Mouse (Mus musculus): Measurements from ENCODE around the gene Ebpl. TPM values are rescaled to one million over a fixed set of nuclear protein-coding genes. Genes with fewer than 3 reads are reported as not detected.
"Not testable (repeated sequence)": the region's sequence is repeated elsewhere in the genome, so short reads cannot be mapped to it uniquely, and the experiment has no call there.

Ebpl gene
- polyA plus RNA-seq, 1 experiment from 2014 or later = 10.6 TPM

DNA sequence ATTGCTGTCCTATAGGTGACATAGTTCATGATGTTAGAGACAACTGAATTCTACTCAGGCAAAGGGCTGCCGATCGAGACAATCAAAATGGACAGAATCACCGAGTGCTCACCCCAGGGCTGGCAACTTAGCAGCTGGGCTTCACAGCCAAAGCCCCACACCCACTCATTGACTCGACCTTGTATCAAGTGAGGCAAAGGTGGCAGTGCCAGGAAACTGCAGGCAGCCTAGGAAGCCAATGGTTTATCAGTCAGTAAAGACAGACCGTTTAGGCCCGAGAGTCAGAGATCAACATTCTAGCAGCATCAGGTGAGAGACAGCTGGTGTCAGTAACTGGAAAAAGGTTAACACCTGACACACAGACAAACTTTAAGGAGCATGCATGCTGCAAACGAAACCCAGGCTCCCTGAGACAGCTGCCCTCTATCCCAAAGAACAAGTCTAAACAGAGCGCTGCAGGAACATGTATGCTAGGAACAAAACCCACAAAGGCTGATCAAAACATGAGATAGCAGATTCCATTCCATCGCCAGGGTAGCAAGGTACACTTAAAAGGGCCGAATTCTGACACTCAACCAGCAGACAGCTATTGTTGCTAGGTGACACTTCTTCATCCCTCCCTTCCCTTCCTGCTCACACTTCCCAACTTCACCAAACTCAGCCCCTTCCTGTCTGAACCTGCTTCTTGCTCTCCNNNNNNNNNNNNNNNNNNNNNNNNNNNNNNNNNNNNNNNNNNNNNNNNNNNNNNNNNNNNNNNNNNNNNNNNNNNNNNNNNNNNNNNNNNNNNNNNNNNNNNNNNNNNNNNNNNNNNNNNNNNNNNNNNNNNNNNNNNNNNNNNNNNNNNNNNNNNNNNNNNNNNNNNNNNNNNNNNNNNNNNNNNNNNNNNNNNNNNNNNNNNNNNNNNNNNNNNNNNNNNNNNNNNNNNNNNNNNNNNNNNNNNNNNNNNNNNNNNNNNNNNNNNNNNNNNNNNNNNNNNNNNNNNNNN lies 5.7 kb downstream of the Ebpl start:
- Histone ChIP-seq H3K4me3 (no peak overlapping the region), H3K36me3 (no peaks in the 10 kb centered on the region), H3K4me1 (peaks cover 14% of the 10 kb centered on the region), H3K27ac (replicated peaks) (no peak overlapping the region), H3K27me3 (ENCODE audit: low read depth, poor library complexity, severe bottlenecking) (no peaks in the 10 kb centered on the region), H3K9me3 (replicated peaks) (no peaks in the 10 kb centered on the region)
- 79% methylated on average over 10 of the region's 10 CpGs for WGBS
- DNase-seq (ENCODE audit: low spot score) = no peak

DNA sequence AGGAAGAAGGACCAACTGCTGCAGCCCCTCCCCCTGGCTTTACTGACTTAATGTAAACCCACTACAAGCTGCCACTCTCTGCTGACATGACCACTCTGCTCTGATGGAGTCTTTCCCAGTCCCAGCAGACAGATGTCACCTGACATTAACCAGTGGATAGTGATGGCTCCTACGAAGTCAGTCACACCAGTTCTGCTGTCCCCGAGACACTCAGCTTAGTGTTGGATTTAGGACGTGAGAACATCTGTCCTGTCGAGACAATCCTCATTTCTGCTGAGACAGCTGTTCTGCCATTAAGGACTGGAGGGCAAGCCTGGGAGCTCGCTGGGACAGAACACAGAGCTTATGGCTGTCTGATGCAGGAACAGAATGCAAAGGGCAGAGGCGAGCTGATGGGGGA lies 9.4 kb downstream of the Ebpl start:
- no peak for DNase-seq (ENCODE audit: low spot score)
- Histone ChIP-seq H3K9me3 (replicated peaks) (no peaks in the 10 kb centered on the region), H3K4me1 (peaks cover 14% of the 10 kb centered on the region), H3K4me3 (no peak overlapping the region), H3K27me3 (ENCODE audit: low read depth, poor library complexity, severe bottlenecking) (no peaks in the 10 kb centered on the region), H3K27ac (replicated peaks) (no peak overlapping the region), H3K36me3 (no peaks in the 10 kb centered on the region)
- 82% methylated on average over 6 of the region's 6 CpGs for WGBS

DNA sequence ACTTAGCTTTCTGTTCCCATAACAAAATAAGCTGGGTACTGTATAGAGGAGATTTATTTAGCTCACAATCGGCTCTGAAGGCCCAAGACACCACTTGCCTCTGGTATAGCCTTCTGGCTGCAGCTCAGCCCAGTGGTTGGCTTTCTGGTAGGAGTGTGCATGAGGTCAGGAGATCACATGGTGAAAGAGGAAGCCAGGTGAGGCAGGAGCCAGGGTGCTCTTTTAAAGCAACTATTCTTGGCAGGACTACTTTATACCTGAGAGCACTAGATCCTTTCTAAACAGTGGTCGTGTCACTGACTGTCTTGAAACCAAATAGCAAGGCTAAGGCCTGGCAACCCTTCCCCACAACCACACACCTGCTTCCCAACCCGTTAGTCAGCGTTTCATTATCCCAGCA lies 10.4 kb downstream of the Ebpl start:
- DNase-seq (ENCODE audit: low spot score) = no peak
- Histone ChIP-seq H3K9me3 (replicated peaks) (no peaks in the 10 kb centered on the region), H3K36me3 (no peaks in the 10 kb centered on the region), H3K4me1 (peaks cover 13% of the 10 kb centered on the region), H3K27ac (replicated peaks) (no peak overlapping the region), H3K4me3 (no peak overlapping the region), H3K27me3 (ENCODE audit: low read depth, poor library complexity, severe bottlenecking) (no peaks in the 10 kb centered on the region)
- 91% methylated on average over 4 of the region's 4 CpGs for WGBS

DNA sequence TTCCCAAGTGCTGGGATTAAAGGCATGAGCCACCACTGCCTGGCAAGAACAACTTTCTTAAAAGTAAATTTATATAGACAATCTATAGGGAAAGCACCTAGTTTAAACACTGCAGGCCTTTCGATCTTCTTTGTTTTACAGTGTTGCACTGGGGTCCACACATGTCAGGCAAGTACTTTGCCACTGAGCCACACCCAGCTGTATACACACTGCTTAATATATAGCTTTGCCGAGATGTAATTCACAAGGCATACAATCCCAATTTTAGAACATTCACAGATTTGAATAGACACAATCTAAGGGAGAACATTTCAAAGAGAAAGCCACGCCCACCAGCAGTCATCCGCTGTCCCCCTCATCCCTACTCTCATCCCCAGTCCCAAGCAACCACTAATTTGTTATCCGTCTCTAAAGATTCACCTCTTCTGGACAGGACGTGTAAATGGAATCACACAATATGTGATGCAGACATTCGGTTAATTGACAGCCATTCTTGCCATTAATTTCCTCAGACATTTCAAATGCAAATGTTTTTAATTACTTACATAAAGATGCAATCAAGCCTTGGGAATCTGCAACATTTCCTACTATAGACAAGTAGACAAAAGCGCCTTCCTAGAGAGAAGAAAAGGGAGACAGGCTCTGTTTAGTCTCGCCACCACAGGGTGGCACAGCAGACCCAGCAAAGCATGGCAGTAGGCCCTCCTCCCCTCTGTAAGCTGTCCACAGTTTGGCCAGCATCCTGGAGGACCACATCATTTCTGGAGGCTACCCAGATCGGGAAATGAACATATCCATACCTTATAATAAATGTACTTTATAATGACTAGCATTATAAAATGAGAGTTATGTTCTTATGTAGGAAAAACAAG lies 13.2 kb downstream of the Ebpl start:
- no peak overlapping the region for H3K27ac ChIP-seq (replicated peaks)
- DNase-seq (ENCODE audit: low spot score) = no peak
- 79% methylated on average over 10 of the region's 10 CpGs for WGBS

DNA sequence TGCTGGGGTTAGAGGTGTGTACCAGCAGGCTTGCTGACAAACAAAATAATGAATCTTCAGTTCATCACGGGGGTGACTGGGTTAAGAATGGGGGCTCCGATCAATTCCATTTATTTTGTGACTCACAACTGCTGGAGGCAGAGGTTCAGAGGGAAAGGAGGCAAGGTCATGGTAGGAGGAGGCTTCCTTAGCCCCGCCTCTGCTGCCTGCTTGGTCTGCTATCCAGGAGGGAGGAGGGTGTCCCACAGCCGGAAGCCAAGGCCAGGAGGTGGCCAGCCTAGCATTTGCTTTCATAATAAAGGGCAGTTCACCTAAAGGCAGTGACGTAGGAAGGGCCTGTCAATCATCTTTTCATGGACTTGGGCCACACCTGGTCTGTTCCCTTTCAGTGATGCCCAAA lies 15.6 kb downstream of the Ebpl start:
- H3K4me3 ChIP-seq = no peak overlapping the region
- no peak for DNase-seq (ENCODE audit: low spot score)
- WGBS = 80% methylated on average over 5 of the region's 5 CpGs
- H3K27ac ChIP-seq (replicated peaks) = no peak overlapping the region
- H3K9me3 ChIP-seq (replicated peaks) = no peaks in the 10 kb centered on the region
- no peaks in the 10 kb centered on the region for H3K4me1 ChIP-seq
- no peaks in the 10 kb centered on the region for H3K36me3 ChIP-seq
- no peaks in the 10 kb centered on the region for H3K27me3 ChIP-seq (ENCODE audit: low read depth, poor library complexity, severe bottlenecking)

More for the DNA sequence above, 13.2 kb downstream of the Ebpl start:
- Histone ChIP-seq H3K4me1 (no peaks in the 10 kb centered on the region), H3K27me3 (ENCODE audit: low read depth, poor library complexity, severe bottlenecking) (no peaks in the 10 kb centered on the region), H3K9me3 (replicated peaks) (no peaks in the 10 kb centered on the region), H3K36me3 (no peaks in the 10 kb centered on the region), H3K4me3 (no peak overlapping the region)

DNA sequence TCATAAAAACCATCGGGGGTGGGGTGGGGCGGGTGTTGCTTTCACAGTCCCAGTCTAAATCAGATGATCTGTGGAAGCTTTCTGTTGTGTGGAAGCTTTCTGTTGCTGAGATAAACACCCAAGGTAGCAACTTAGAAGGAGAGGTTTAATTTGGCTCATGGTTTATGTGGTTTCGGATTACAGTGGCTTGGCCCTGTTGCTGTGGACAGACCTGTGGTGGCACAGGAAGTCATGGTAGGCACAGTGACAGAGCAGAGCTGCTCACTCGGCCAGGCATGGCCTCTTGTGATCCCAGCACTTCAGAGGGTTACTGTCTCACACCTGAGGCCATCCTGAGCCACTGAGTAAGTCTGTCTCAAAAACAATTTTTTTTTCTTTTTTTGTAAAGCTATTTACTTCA lies 20.9 kb downstream of the Ebpl start:
- Histone ChIP-seq H3K4me3 (no peak overlapping the region), H3K4me1 (no peaks in the 10 kb centered on the region), H3K27me3 (ENCODE audit: low read depth, poor library complexity, severe bottlenecking) (no peaks in the 10 kb centered on the region), H3K9me3 (replicated peaks) (no peaks in the 10 kb centered on the region), H3K36me3 (no peaks in the 10 kb centered on the region), H3K27ac (replicated peaks) (no peak overlapping the region)
- 88% methylated on average over 4 of the region's 4 CpGs for WGBS
- DNase-seq (ENCODE audit: low spot score) = no peak

DNA sequence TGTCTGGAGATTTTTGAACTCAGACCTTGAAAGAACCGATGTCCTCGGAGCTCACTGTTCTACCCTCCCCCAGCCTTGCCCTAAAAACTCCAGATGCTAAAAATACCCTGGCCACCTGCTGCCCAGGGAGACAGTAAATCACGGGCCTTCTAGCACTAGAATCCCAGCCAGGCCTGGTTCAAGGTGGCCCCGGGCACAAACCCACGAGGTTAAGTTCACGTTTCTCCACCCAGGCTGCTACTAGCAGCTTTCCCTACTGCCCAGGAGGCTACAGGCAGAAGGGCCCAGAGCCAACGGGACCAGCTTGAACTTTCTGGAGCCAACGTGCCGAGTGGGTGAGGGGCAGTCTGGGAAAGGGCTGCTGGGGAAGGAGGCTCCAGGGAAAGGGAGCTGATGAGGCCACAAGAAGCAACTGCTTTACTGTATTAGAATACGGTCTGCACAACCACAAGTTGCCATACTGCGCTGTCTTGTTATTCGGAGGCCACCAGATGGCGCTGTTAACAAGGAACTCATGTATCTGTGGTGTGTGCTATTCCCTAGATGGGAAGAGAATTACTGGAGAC lies 29.2 kb downstream of the Ebpl start:
- WGBS = 35% methylated on average over 13 of the region's 13 CpGs
- Histone ChIP-seq H3K4me1 (peaks cover 19% of the 10 kb centered on the region), H3K36me3 (no peaks in the 10 kb centered on the region), H3K27me3 (ENCODE audit: low read depth, poor library complexity, severe bottlenecking) (no peaks in the 10 kb centered on the region), H3K9me3 (replicated peaks) (no peaks in the 10 kb centered on the region), H3K4me3 (no peak overlapping the region), H3K27ac (replicated peaks) (peak overlapping the region; percentile 38; the same call in 1 of the 2 replicates)
- peak; percentile 73 for DNase-seq (ENCODE audit: low spot score)

DNA sequence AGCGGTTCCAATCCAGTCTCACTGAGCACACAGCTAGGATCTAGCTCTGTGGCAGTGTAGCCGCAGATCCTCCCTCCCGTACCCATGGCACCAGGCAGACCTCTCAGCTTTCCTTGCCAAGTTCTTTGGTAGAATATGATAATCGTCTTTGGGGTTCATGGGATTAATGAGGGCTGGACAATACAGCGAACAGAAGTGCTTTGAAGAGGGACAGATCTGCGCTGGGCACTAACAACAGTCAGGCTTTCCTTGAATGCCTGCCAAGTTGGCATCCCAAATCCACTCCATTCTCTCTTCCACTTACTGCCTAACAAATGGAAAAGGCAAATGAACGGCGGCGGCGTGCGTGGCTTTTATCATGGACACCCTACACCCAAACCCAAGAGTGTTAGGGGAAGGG lies 29.6 kb downstream of the Ebpl start:
- Histone ChIP-seq H3K36me3 (no peaks in the 10 kb centered on the region), H3K4me3 (no peak overlapping the region), H3K27ac (replicated peaks) (no peak overlapping the region), H3K4me1 (peaks cover 19% of the 10 kb centered on the region), H3K27me3 (ENCODE audit: low read depth, poor library complexity, severe bottlenecking) (no peaks in the 10 kb centered on the region), H3K9me3 (replicated peaks) (no peaks in the 10 kb centered on the region)
- WGBS = 84% methylated on average over 11 of the region's 11 CpGs
- DNase-seq (ENCODE audit: low spot score) = no peak

DNA sequence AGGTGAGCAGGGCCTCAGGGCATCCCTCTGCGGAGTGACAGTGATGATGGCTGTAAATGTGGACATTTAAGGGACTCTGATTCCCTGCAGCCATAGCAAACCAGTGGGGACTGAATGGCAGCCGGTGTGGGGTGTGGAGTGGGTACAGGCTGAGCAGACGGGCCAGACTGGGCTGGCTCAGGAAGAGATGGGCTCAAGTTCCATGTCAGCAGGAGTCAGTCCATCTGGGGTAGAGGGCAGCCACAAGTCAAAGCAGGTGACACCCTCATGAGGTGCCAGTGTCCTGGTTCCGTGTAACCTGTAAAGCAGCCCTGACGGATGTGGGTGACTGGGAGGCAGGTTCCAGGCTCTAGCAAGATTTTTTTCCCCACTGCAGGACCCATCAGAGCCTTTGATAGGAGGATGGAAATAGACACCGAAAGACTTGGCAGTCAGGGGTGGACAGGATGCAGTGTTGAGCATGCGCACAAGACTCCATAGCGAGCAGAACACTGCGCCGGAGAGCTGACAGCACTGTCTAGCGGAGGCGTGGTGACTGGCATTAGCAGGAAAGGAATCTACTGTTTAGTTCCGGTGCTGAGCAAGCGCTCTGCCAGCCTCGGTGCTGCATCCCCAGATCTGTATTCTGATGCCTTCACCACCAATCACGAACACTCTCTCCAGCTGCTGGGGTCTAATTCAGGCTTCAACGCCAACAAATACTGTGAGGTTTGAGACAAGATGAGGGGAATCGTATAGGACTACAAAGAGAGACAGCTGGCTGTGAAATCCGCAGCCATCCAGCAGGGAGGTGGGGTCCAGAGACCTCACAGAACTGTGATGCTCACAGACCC lies 32.4 kb downstream of the Ebpl start:
- no peaks in the 10 kb centered on the region for H3K36me3 ChIP-seq

DNA sequence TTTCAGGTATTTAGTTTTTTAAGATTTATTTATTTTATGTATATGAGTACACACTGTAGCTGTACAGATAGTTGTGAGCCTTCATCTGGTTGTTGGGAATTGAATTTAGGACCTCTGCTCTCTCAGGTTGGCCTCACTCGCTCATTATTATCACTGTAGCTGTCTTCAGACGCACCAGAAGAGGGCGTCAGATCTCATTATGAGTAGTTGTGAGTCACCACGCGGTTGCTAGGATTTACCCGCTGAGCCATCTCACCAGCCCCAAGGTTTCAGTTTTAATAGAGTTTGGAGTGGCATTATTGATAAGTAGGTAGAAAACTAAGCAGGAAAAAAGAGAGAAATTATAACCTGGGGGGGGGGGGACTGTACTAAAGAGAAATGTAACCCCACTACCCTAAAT lies 33.2 kb downstream of the Ebpl start:
- DNase-seq (ENCODE audit: low spot score) = not testable (repeated sequence)
- WGBS = 22% methylated on average over 6 of the region's 6 CpGs
- H3K4me1 ChIP-seq = peaks cover 19% of the 10 kb centered on the region

More for the DNA sequence above, 32.4 kb downstream of the Ebpl start:
- WGBS = 33% methylated on average over 19 of the region's 19 CpGs
- Histone ChIP-seq H3K4me1 (peaks cover 19% of the 10 kb centered on the region), H3K9me3 (replicated peaks) (peaks cover 4% of the 10 kb centered on the region), H3K4me3 (peak overlapping the region; percentile 46), H3K27ac (replicated peaks) (peak overlapping the region; percentile 67), H3K27me3 (ENCODE audit: low read depth, poor library complexity, severe bottlenecking) (no peaks in the 10 kb centered on the region)
- peak; percentile 56 for DNase-seq (ENCODE audit: low spot score)

DNA sequence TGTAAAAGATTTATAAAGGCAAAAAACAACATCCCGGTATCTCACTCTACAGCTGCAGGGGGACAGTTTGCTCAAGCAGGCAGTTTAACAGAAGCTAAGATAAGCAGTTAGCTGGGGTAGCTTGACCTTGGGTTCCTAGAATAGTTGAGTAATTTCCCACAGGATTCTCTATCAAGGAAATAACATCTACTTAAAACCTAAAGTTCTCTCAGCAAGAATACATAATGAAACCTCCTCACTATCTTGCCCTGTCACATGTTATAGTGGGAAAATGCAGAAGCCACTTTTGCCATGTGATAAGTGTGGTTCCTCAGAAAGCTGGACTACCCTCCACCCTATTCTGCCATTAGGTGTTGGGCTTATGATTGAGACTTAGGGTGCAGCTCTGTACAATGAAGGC lies 37.5 kb downstream of the Ebpl start:
- no peak overlapping the region for H3K27ac ChIP-seq (replicated peaks)
- peaks cover 8% of the 10 kb centered on the region for H3K4me1 ChIP-seq
- H3K4me3 ChIP-seq = no peak overlapping the region
- DNase-seq (ENCODE audit: low spot score) = no peak
- 88% methylated on average over 1 of the region's 1 CpGs for WGBS
- H3K9me3 ChIP-seq (replicated peaks) = peaks cover 11% of the 10 kb centered on the region
- H3K36me3 ChIP-seq = no peaks in the 10 kb centered on the region
- H3K27me3 ChIP-seq (ENCODE audit: low read depth, poor library complexity, severe bottlenecking) = no peaks in the 10 kb centered on the region

More for the DNA sequence above, 33.2 kb downstream of the Ebpl start:
- H3K27me3 ChIP-seq (ENCODE audit: low read depth, poor library complexity, severe bottlenecking); H3K4me3 ChIP-seq; H3K36me3 ChIP-seq; H3K27ac ChIP-seq (replicated peaks): not testable (repeated sequence)
- peaks cover 11% of the 10 kb centered on the region for H3K9me3 ChIP-seq (replicated peaks)

DNA sequence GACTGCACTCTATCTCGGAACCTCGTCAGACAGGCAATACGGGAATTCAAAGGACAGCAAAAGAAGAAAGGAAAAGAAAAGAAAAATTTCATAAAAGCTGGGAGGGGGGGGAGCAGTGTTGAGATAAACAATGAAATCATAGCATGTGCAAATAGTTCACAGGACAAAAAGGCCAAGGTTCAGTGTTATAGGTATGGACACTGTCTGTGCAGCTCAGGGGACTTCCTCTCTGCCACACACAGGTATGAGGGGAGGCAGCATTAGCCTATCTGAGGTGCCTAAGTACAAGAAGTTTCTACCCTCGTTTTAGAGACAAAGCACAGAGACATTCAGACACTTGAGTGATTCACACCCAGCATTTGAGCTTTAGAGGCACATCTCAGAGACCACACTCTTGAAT lies 39.0 kb downstream of the Ebpl start:
- no peak for DNase-seq (ENCODE audit: low spot score)
- no peaks in the 10 kb centered on the region for H3K27me3 ChIP-seq (ENCODE audit: low read depth, poor library complexity, severe bottlenecking)
- H3K9me3 ChIP-seq (replicated peaks) = peaks cover 11% of the 10 kb centered on the region
- no peaks in the 10 kb centered on the region for H3K36me3 ChIP-seq
- H3K27ac ChIP-seq (replicated peaks) = no peak overlapping the region
- H3K4me1 ChIP-seq = no peaks in the 10 kb centered on the region
- no peak overlapping the region for H3K4me3 ChIP-seq
- 86% methylated on average over 4 of the region's 4 CpGs for WGBS

Data from midbrain, embryonic 10.5 days (tissue).